Mouse (Mus musculus) lung, postnatal 36 days (tissue): Measurements from ENCODE around the gene Coro7.
"Not testable (repeated sequence)": the region's sequence is repeated elsewhere in the genome, so short reads cannot be mapped to it uniquely, and the experiment has no call there.

Source experiments
- DNase-seq: peaks from one replicate; pipeline ENCODE4 v3.0.0; 2022; ENCODE audit warnings: mixed read lengths

Coro7 gene

GRCm38 (mm10) chr16:4679121-4680018 lies at the start of gene Coro7:
Gene Coro7 (minus strand): TSS chr16:4679777.
- DNase-seq, result peak; percentile 97

GRCm38 (mm10) chr16:4727963-4728362 lies 48.4 kb upstream of the Coro7 start:
- DNase-seq, result peak; percentile 27

GRCm38 (mm10) chr16:4727526-4727925 lies 47.9 kb upstream of the Coro7 start:
- no peak for DNase-seq

- DNase-seq, result peak; percentile 60
Observed at GRCm38 (mm10) chr16:4726528-4727128, 47.1 kb upstream of the Coro7 start.

GRCm38 (mm10) chr16:4725780-4726527 lies 46.4 kb upstream of the Coro7 start, which contains the start of gene Hmox2:
Gene Hmox2 (plus strand): TSS chr16:4726361.
- peak; percentile 95 for DNase-seq

- peak; percentile 22 for DNase-seq
Observed at GRCm38 (mm10) chr16:4725266-4725665, 45.7 kb upstream of the Coro7 start.

GRCm38 (mm10) chr16:4722915-4723209 lies 43.3 kb upstream of the Coro7 start:
- peak; percentile 16 for DNase-seq

GRCm38 (mm10) chr16:4722128-4722914 lies 42.7 kb upstream of the Coro7 start:
- DNase-seq, result peak; percentile 44

GRCm38 (mm10) chr16:4718753-4719518 lies 39.4 kb upstream of the Coro7 start, which contains the start of gene Nmral1:
Gene Nmral1 (minus strand): TSS chr16:4719356.
- peak; percentile 71 for DNase-seq

- DNase-seq, result no peak
Observed at GRCm38 (mm10) chr16:4717866-4718265, 38.3 kb upstream of the Coro7 start.

GRCm38 (mm10) chr16:4713861-4714710 lies 34.5 kb upstream of the Coro7 start:
- DNase-seq, result no peak

GRCm38 (mm10) chr16:4711173-4711572 lies 31.6 kb upstream of the Coro7 start:
- no peak for DNase-seq

GRCm38 (mm10) chr16:4705541-4705940 lies 26.0 kb upstream of the Coro7 start:
- peak; percentile 81 for DNase-seq

GRCm38 (mm10) chr16:4702646-4703045 lies 23.1 kb upstream of the Coro7 start:
- DNase-seq, result no peak

- no peak for DNase-seq
Observed at GRCm38 (mm10) chr16:4701211-4701610, 21.6 kb upstream of the Coro7 start.

- not testable (repeated sequence) for DNase-seq
Observed at GRCm38 (mm10) chr16:4689371-4689770, 9.8 kb upstream of the Coro7 start.

GRCm38 (mm10) chr16:4684457-4684791 lies 4.8 kb upstream of the Coro7 start:
- no peak for DNase-seq

- peak; percentile 96 for DNase-seq
Observed at GRCm38 (mm10) chr16:4683581-4684456, 4.2 kb upstream of the Coro7 start.

GRCm38 (mm10) chr16:4683193-4683580 lies 3.6 kb upstream of the Coro7 start:
- no peak for DNase-seq

- DNase-seq, result no peak
Observed at GRCm38 (mm10) chr16:4682628-4683179, 3.1 kb upstream of the Coro7 start.
